Mouse (Mus musculus) frontal cortex, postnatal 36 days (tissue): ENCODE results near the gene Arfip2.
A peak's percentile ranks its signal among the peaks of the same experiment; 100 is the strongest.

Source experiments
- DNase-seq, 2 experiments: peaks; one replicate each; pipeline ENCODE4 v3.0.0; 2022; ENCODE audit warnings: low spot score in 2 of 2

Gene Arfip2

DNA sequence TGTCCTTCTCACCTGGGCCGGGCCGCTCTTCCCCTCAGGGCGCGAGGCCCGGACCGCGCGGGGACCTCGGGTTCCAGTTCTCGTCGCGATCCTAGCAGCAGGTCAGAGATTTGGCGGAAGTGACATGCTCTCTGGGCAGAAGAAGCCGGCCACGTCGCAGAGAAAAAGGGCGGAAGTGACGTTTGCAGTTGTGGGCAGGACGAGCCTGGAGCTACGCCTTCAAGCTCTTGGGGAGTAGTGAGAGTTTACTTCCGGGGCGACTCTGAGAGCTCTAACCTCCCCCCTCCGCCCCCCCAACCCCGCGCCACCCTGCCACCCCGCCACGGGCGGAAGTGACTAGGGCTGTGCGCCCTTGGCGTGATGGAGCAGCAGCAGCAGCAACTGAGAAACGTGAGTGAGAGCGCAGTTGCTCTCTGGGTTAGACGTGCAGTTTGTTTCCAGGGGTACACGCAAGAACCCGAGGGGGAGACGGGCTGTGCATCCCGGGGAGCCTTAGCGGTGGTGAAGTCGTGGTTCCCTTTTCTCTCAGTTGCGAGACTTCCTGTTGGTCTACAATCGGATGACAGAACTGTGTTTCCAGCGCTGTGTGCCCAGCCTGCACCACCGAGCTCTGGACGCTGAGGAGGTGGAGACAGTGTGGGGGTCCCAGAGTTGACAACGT is at the start of gene Arfip2, which contains the start of gene Gm45799:
Gene Arfip2 (minus strand): TSS at position 184 of the 661 bp plus-strand sequence.
Gene Gm45799 (plus strand): TSS at position 320 of the 661 bp plus-strand sequence.
- DNase-seq, result peak; percentile 96 to 99

DNA sequence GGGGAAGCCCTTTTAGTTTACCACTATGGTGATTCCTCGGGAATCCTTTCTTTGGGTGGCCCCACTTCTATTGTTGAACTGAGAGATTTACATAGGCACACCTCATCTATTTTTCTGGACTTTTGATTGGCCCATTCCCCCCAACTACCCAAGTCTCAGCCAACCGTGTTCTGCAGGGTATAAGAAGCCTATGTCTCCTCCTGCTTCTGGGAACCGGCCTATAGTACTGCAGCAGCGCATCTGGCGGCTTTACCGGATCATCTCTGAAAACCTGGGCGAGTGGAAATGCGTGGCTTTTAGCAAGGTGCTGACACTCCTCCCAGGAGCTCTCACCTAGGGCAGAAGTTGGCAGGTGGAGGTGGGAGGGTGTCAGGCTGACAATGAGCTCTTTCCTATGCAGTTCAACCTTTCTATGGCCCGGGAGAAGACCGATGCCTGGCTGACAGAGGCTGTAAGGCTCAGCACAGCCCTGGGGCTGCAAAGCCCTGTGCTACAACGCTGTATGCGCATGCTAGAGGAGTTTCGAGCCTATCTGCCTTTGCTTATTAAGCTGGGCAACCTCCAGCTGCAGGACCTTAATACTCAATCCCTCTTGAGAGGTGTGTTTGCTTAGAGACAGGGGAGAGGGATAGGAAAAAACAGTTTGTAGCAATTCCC is 45.5 kb upstream of the Arfip2 start:
- DNase-seq, result no peak

DNA sequence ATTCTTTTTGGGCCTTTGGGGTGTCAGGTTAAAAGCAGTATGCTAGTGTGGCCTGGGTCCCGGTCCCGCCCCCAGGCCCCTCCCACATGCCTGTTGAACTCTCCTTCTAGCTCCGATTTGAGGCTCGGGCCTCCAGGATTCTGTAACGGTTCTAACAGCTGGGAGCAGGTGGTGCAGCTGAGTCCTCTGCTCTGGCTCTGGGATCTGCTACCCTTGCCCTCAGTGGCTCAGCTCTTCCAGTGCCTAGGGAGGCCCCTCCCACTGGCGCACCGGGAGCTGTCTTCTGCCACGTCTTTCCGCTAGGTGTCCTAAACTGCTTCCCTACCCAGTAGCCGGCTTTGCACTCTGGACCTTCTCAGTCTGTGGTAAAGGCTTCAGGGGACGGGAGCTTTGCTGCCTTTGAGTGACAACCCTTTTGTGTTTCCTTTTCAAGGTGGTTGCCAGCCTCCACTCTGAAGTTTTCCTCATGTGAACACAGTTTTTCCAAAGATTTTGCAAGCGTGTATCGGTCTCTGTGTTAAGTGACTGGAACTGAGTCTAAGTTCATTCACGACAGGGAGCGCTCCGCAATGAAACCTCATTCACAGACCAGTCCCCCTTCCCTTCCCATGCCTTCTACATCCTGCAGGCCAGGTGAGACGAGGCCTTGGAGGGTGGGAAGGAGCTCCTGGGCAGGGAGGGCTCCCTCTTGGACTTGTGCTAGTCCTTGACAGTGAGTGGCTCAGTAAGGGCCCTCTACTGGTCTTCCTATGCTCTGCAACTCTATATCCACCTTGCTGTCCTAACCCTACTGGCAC is 10.6 kb upstream of the Arfip2 start, which contains the start of gene Dnhd1:
Gene Dnhd1 (plus strand): TSS at position 189 of the 797 bp plus-strand sequence.
- DNase-seq, result peak; percentile 53 to 59

DNA sequence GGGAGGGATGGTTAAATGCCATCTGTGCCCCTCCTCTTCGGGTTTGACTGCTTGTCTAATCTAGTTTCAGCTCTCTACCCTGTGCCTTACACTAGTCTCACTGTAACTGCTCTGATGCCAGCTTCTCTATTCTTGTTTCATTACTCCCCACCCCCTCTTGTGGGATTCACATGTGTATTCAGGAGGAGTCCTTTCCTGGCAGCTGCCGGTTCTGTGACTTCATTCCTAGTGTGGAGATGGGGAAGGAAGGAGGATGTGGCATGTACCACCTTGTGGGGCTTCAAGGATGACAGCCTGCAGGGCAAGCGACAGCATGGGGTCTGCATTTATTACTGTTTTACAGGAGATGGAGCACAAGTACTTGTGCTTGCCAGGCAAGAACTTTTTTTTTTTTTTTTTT is 1.7 kb upstream of the Arfip2 start:
- no peak for DNase-seq

DNA sequence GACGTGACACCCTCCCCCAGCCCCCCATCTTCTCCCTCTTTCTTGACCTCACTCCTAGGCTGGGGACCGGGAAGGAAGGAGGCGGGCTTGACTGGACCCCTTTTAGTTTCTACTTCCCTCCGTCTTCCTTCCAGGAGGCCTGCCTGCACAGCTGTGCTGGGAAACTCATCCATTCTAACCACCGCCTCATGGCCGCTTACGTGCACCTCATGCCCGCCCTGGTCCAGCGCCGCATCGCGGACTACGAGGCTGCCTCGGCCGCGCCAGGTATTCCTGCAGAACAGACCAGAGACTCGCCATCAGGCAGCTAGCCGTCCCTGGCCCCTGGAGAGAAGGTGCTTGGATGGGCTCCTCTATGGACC is 659 bp upstream of the Arfip2 start:
- DNase-seq, result peak in 1 of 2 experiments; percentile 29

DNA sequence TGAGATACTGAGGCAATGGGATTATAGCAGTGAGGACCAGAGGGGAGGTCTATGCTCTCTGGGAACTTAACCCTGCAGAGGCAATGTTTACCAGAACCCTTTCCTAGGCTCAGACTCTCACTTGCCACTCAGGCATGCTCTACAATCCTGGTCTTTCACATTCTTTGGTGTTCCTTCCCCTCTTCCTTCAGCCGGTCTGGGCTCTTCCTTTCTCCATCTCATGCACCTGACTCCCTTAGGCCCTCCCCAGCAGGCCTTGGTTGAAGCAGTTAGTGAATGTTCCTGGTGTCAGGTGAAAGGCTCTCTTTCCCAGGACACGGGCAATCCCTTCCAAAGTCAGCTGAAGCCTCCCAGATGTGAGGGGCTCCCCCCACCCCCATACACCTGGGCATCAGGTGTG is 460 bp downstream of the Arfip2 start, which contains the start of gene Timm10b:
Gene Timm10b (plus strand): TSS at position 301 of the 400 bp plus-strand sequence.
- no peak for DNase-seq

DNA sequence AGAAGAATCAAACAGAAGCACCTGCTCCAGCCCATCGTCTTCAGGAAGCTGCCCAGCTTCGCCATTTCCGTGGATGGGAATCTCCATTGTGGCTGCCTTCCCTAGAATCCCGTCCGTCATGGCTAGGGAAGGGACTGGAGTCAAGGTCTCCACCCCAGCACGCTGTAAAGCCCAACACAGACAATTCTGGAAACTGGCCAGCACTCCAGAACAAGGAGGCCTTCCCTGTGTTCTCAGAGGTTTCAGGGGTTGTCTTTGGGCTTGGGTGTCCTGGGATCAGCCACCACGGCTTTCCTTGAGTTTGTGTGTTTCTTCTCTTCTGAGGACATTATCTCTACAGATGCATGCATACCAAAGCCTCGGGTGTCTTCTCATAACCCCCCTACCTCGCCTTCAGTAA is 912 bp downstream of the Arfip2 start:
- DNase-seq, result no peak

DNA sequence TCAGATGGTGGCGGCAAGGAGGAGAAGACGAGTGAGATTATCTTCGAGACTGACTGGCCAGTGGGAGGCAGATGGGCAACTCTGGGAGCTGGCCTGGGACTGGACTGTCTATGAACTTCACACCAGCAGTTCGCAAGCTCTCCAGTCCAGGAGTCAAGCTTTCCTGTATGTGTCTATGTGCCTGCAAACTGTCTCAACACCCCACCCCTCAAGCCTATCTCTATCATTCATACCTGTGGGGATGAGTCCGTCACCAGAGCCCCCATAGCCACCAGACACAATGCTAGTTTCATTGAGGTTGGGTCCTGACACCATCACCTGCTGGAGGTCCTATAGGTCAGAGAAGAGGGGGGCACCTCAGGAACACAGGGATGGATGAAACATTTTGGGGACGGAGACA is 1.4 kb downstream of the Arfip2 start:
- no peak for DNase-seq

DNA sequence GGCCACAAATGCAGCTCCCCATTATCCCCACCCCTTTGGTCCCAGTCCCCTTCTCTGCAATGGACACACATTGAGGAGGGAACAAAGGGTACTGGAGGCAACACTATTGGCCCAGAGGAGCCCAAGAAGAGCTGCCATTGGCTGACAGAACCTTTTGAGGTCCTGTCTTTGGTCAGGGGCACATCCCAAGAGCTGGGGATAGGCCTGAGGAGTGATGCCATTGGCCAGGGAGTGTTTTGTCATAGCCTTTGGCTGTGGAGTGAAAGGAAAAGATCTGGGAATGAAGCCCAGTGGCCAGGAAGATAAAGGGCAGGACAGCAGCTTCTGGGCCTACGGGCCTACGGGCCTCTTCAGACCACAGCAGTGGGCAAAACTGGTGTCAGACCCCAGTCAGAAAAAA is 4.5 kb downstream of the Arfip2 start:
- no peak for DNase-seq

DNA sequence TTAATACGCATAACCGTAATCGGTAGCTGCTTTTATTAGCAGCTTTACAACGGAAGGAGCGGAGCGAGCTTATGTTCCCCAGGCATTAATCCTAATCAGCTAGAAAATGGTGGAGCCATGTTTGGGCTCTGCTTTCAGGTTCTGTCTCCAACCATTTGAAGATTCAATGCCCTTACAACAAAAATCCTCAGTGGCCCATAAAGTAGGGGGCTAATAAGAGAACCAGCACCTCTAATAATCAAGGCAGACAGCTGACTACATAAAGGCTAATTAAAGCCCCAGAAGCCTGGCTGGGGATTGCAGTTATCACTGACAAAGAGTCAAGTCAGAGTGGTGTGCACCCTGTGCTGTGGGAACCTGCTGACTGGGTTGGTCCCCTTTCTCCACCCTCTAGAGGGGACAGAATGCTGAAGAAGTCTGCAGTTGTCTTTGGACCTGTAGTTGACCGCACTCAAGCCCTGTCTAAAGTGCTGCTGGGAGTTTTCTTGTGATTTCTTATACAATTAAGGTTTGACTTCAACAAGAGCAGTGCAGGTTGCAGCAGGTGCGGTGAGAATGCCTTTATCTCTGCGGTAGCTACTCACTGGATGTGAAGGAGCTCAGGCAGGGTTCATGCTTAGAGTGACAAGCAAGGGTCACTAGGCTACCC is 5.8 kb downstream of the Arfip2 start:
- no peak for DNase-seq

DNA sequence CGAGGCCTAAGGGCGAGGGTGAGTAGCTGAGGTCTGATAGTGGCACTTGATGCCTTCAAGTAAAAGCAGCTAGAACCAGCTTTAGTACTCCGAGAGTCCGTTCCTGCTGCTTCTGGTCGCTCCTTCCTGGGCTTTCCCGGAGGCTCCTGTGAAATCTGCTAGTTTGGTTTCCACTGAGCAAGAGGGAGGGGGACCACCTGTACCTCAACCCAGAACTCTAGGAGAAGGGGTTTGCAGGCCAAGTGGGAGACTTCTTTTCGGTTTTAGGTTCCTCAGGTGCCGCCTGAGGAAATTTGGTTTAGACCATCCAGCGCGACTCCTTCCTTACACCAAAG is 6.4 kb downstream of the Arfip2 start:
- DNase-seq, result no peak

DNA sequence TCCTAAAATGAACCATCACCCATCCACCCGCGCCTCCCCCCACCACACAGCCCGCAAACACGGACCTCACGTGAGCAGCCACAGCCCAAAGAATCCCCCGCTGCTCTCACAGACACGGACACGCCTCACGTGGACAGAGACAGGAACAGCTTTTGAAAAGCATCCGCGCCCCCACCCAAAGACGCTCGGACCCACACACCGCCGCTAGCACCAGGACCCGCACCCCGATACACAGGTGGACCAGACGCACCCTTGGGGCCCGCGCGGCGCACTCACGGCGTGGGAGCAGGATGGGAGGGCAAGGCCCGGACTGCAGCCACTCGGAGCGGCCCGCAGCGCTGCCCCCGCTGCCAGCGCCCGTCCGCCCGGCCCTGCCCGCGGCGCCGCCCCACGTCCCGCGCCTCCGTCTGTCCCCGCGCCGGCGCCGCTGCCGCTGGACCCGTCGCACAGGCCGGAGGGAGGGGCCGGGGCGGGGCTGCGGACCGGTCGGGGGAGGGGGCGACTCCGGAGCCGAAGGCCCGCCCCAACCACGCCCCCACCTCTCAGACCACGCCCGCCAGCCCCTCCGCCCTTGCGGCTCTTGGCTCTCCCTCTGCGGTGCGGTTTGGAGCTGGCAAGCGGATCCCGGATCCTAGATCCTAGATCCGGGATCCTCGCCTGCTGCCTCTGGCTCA is 7.0 kb downstream of the Arfip2 start, which contains the start of gene Trim3:
Gene Trim3 (minus strand): TSS at position 445 of the 674 bp plus-strand sequence.
- DNase-seq, result peak; percentile 91 to 92

DNA sequence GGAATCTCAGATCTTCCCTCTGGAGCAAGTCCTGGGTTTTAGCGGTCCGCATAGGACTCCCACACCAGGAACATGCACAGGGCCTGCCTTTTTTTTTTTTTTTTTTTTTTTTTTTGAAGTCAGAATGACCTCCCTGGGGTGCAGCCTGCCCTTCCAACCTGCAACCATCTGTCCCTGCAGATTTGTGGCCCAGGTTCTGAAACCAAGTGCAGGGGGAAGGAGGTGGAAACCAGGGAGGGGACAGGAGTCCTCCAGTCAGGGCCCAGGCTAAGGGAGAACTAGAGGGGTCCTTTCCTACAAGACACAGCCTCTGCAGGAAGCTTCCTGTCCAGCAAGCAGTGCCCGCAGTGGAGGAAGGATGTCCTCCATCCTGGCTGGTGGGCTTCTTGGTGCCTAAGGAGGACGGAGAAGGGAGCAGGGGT is 7.7 kb downstream of the Arfip2 start:
- DNase-seq, result no peak

DNA sequence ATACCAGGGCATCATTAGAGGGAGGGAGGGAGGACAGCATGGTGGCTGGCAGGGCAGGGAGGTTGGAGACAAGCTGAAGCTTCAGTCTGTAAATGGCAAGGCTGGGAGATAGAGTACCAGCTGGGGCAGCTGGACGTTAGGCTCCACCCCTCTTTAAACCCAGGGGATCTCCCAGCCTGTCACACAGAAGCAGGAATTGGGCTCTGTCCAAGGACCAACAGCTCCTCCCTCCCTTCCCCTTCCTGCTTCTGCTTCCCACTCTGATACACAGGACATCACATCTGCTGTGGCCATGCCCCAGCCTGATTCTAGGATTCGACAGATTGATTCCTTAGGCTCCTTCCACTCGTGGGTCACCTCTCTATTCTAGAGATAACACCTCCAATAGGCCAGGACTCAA is 11.6 kb downstream of the Arfip2 start:
- DNase-seq, result peak in 1 of 2 experiments; percentile 28

DNA sequence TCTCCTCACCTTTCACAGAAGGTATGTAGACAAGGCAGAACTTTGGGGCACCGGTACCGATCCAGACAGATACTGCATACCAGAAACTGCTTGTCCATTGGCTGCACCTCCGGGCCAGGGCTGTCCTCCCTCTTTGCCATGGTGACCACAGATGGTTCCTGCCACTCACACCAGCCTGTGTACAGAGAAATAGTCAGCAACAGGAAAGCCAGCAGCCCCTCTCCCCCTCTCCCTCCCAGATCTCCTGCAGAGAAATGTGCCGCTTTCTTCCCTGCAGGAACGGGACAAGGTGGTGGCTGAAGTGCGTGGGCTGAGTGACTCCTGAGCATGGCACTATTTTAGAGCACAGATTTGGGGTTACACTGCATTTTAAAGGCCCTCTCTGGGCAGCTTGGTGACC is 14.8 kb downstream of the Arfip2 start:
- DNase-seq, result no peak

DNA sequence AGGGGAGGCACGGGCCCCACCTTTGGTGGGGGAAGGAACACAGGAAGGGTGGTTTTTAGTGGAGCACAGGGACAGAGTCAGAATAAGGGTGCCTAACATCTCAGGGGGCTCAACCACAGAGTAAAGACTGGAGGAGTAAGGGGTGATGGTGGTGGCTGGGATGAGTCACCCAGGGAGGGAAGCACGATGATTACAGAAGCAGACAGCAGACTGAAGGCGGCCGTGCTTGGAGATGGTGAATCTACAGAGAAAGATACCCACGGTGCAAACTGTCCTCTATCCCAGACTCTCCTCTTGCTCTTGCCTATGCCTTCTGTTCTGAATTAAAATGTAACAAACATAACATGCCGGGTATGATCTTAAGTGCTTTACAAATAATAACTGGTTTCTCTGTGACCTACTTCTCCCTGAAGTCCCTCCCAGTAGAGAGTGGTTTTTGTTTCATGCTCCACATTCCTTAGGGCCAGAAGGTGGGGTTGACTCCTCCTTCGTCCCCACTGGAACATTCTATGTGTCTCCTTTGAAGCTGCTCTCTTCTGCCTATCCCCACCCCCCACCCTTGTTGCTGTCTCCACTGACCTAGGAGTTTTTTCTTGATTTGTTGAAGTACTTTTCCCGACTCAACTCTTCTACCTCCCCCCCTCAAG is 18.4 kb downstream of the Arfip2 start:
- DNase-seq, result peak; percentile 38 to 53

DNA sequence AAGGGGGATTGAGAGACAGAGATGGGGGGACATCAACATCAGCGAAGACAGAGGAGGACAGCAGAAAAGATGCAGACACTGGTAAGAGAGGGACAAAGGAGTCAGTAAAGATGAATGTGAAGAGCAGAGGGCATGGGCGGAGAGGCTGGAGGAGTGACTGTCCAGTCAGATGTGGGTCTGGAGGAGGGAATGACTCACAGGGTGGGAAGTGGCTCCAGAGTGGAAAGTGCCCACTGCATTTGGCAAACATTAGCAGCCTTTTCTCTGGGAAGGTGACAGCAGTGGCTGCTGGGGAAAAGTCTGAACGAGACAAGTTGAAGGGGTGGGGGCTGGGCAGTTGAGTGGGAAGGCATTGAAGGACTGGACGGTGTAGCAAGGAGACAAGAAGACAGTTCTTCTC is 19.2 kb downstream of the Arfip2 start:
- peak; percentile 22 for DNase-seq

DNA sequence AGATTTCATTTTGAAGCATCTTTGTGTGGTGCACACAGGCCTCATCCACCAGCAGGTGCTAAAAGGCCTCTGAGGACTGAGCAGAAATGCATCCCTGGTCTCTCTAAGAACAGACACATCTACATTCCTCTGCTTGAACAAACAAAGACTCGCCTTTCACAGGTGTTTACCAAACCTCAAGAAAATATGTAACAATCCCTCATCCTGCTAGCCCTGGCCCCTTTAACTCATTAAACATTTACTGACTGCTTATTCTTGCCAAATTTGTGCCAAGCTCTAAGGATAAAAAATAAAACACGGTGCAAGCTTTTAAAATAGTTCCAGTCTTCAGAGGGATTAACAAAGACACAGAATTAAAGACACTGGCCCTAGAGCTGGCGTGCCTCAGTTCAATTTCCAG is 20.5 kb downstream of the Arfip2 start:
- no peak for DNase-seq

DNA sequence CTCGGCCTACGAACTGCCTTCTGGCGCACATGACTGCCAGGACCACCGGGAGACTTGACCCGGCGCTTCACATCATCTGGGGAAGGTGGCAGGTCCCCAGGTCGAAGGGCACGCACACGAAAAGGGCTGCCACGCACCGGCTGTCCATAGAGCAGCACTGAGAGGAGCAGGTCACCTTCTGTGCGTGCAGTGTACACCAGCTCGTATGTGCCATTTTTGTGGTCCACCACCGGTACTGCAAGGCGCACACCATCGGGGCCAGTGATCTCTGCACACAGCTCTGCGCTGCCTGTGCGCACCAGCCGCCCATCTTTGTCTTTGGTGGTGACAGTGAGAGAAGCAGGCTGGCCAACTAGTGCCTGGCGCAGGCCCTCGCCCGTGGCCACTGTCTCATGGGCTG is 22.4 kb downstream of the Arfip2 start:
- no peak for DNase-seq

DNA sequence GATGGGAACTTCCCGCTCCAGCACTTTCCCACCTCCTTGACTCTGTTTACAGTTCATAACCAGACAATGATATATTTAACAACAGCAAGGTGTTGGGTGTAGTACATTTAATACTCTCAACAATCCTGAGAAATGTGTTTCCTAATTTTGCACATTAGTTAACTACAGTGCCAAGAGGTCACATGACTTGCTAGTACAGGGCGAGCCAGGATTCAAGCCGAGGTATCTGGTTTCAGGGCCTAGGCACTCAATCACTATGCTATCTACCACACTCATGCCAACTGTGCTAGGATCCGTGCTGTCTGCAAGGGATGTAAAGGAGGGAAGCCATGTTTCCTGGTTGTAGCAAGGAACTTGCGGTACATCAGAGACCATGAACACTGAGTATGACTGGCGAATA is 23.7 kb downstream of the Arfip2 start:
- no peak for DNase-seq

DNA sequence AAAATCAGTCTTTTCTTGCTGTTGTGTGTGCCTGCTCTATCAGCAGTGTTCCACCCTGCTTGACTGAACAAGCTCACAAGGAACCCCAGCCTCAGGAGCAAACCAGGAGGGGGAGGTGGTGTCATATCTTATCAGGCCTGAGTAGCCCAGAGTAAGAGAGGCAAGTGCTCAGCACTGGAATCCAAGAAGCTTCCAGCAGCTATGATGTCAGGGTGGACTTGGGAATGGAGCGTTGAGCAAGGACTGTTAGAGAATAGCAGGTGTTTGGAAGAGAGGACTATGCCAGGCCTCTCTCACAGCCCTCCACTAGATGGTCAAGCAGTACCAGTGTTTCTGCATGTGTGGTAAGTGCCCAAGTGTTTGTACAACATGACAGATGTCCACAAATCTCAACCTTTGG is 24.5 kb downstream of the Arfip2 start:
- DNase-seq, result no peak
